Mouse (Mus musculus) forebrain, embryonic 16.5 days (tissue): Measurements from ENCODE around the gene St8sia1. TPM values are rescaled to one million over a fixed set of nuclear protein-coding genes. Genes with fewer than 3 reads are reported as not detected.
A peak's percentile ranks its signal among the peaks of the same experiment; 100 is the strongest.

Source experiments
- ATAC-seq: fragments of 200-750 bp; cut with Nextera tagmentation; 2 replicates; pipeline ENCODE4 v1.8.0; 2017; ENCODE audit warnings: mild to moderate bottlenecking, moderate library complexity
- H3K27ac ChIP-seq: fragments of 300-500 bp; sonication (generic); 2 replicates; pipeline ENCODE4 v1.5.1; 2014; ENCODE audit warnings: low read length, control low read depth
- H3K27me3 ChIP-seq: fragments of 300-500 bp; sonication (generic); replicated peaks from 2 replicates; pipeline ENCODE4 v1.6.1; 2014; ENCODE audit warnings: low read length; ENCODE audit not compliant: control insufficient read depth, insufficient read depth
- H3K36me3 ChIP-seq: fragments of 300-500 bp; sonication (generic); 2 replicates; pipeline ENCODE4 v1.6.1; 2014; ENCODE audit not compliant: control insufficient read depth, insufficient read depth
- H3K4me1 ChIP-seq: fragments of 300-500 bp; sonication (generic); replicated peaks from 2 replicates; pipeline ENCODE4 v1.6.1; 2014; ENCODE audit warnings: low read length; ENCODE audit not compliant: control insufficient read depth, insufficient read depth
- H3K4me2 ChIP-seq: fragments of 300-500 bp; sonication (generic); 2 replicates; pipeline ENCODE4 v1.6.1; 2014; ENCODE audit warnings: mild to moderate bottlenecking, low read length, control low read depth
- H3K4me3 ChIP-seq: fragments of 300-500 bp; sonication (generic); replicated peaks from 2 replicates; pipeline ENCODE4 v1.5.1; 2014; ENCODE audit warnings: mild to moderate bottlenecking, low read length, control low read depth
- H3K9ac ChIP-seq: fragments of 300-500 bp; sonication (generic); replicated peaks from 2 replicates; pipeline ENCODE4 v1.6.1; 2014; ENCODE audit warnings: low read depth, low read length, control low read depth
- H3K9me3 ChIP-seq: fragments of 300-500 bp; sonication (generic); 2 replicates; pipeline ENCODE4 v1.6.1; 2016; ENCODE audit warnings: low read length; ENCODE audit not compliant: control insufficient read depth
- WGBS: fragments of 180-500 bp; shearing (Covaris S2); extraction: QIAGEN DNeasy Blood & Tissue Kit; methylation state at CpG from one replicate; pipeline ENCODE4 v1.1.7; 2014; 5-methylcytosine and 5-hydroxymethylcytosine counted together
- polyA plus RNA-seq: library from polyadenylated mRNA; unstranded; fragments of >200 nt; fragmentation: Nextera tagmentation; extraction: Ambion mirVana; gene quantifications from 2 replicates; pipeline ENCODE4 v1.2.1, GENCODE M21; 2015

The St8sia1 gene
- polyA plus RNA-seq, 1 experiment from 2014 or later: 6.4 TPM

GRCm38 (mm10) chr6:142920901-142921300 lies 43.4 kb downstream of the St8sia1 start:
- peak; percentile 42; the same call in 1 of the 2 replicates for ATAC-seq
- Histone ChIP-seq H3K4me1 (no peaks in the 10 kb centered on the region; the same call in 1 of the 2 replicates), H3K36me3 (no peaks in the 10 kb centered on the region), H3K9me3 (no peaks in the 10 kb centered on the region), H3K4me3 (no peak overlapping the region), H3K27ac (no peak overlapping the region), H3K4me2 (no peak overlapping the region), H3K9ac (no peak overlapping the region), H3K27me3 (no peaks in the 10 kb centered on the region)
- WGBS: 27% methylated on average over 5 of the region's 5 CpGs

DNA sequence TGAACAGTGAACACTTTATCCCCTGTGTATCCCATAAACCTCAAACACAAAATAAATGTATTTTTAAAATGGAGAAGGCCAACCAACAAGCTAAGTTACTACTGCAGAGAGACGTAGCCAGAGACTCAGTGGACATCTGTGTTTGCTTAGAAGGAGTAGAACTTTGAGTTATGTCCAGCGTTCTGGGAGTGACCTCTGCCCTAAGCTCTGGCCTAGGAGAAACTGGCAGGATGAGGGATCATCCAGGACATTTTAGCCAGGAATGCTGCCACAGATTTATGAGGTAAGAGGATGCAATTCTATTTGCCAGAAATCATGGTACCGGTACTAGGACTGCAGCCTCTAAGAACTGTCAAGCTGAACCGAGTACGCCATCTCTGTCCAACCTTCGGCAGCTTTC lies 45.6 kb downstream of the St8sia1 start:
- no peaks in the 10 kb centered on the region for H3K4me1 ChIP-seq
- H3K9ac ChIP-seq: no peak overlapping the region
- no peaks in the 10 kb centered on the region for H3K27me3 ChIP-seq
- no peak overlapping the region for H3K27ac ChIP-seq
- ATAC-seq: no peak
- H3K4me2 ChIP-seq: no peak overlapping the region
- H3K4me3 ChIP-seq: no peak overlapping the region
- no peaks in the 10 kb centered on the region for H3K9me3 ChIP-seq
- 89% methylated on average over 6 of the region's 6 CpGs for WGBS
- H3K36me3 ChIP-seq: no peaks in the 10 kb centered on the region

DNA sequence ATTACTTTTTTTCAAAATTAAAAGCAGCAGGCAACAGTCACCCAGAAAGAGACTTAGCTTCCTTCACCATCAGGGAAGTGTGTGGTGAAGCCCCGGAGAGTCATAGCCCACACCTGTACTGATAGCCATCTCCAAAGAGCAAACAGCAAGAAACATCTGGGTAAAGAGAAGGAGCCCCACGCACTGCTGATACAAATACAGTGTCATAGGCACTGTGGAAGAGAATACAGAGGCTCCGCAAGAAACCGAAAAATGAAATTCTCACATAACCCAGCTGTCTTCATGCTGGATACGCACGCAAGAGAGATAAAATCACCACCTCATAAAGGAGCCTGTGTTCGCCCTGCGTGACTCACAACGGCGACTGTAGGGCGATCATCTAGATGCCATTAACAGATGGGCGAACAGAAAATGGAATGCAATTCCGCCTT lies 46.8 kb downstream of the St8sia1 start:
- H3K4me3 ChIP-seq: no peak overlapping the region
- H3K9me3 ChIP-seq: no peaks in the 10 kb centered on the region
- H3K4me2 ChIP-seq: no peak overlapping the region
- H3K27ac ChIP-seq: no peak overlapping the region
- ATAC-seq: no peak
- no peaks in the 10 kb centered on the region for H3K27me3 ChIP-seq
- WGBS: 85% methylated on average over 13 of the region's 13 CpGs
- no peaks in the 10 kb centered on the region for H3K4me1 ChIP-seq
- no peak overlapping the region for H3K9ac ChIP-seq
- no peaks in the 10 kb centered on the region for H3K36me3 ChIP-seq

GRCm38 (mm10) chr6:142916271-142916941 lies 47.8 kb downstream of the St8sia1 start:
- Histone ChIP-seq H3K4me2 (no peak overlapping the region), H3K9ac (no peak overlapping the region), H3K27me3 (no peaks in the 10 kb centered on the region), H3K36me3 (no peaks in the 10 kb centered on the region), H3K4me3 (no peak overlapping the region), H3K9me3 (no peaks in the 10 kb centered on the region), H3K4me1 (no peaks in the 10 kb centered on the region), H3K27ac (no peak overlapping the region)
- WGBS: 83% methylated on average over 11 of the region's 11 CpGs
- no peak for ATAC-seq

- Histone ChIP-seq H3K36me3 (no peaks in the 10 kb centered on the region), H3K4me3 (no peak overlapping the region), H3K9ac (no peak overlapping the region), H3K27me3 (no peaks in the 10 kb centered on the region), H3K9me3 (no peaks in the 10 kb centered on the region), H3K4me1 (no peaks in the 10 kb centered on the region), H3K27ac (no peak overlapping the region), H3K4me2 (no peak overlapping the region)
- WGBS: 80% methylated on average over 5 of the region's 5 CpGs
- ATAC-seq: 0 out of 2 replicates have a peak, but pooled peaks have one; percentile 12
Measured at GRCm38 (mm10) chr6:142915464-142915863, 48.8 kb downstream of the St8sia1 start.

- 92% methylated on average over 10 of the region's 10 CpGs for WGBS
- no peaks in the 10 kb centered on the region for H3K36me3 ChIP-seq
- H3K9me3 ChIP-seq: no peaks in the 10 kb centered on the region
- peaks cover 2% of the 10 kb centered on the region; the same call in 1 of the 2 replicates for H3K4me1 ChIP-seq
- no peak overlapping the region for H3K4me2 ChIP-seq
- no peaks in the 10 kb centered on the region for H3K27me3 ChIP-seq
- no peak overlapping the region for H3K9ac ChIP-seq
- H3K27ac ChIP-seq: no peak overlapping the region
- ATAC-seq: no peak
- no peak overlapping the region for H3K4me3 ChIP-seq
Measured at GRCm38 (mm10) chr6:142914676-142915075, 49.6 kb downstream of the St8sia1 start.

GRCm38 (mm10) chr6:142911263-142911662 lies 53.0 kb downstream of the St8sia1 start:
- Histone ChIP-seq H3K9ac (no peak overlapping the region), H3K27ac (no peak overlapping the region), H3K4me1 (peaks cover 3% of the 10 kb centered on the region; the same call in 1 of the 2 replicates), H3K4me3 (no peak overlapping the region), H3K27me3 (no peaks in the 10 kb centered on the region), H3K4me2 (no peak overlapping the region), H3K9me3 (no peaks in the 10 kb centered on the region), H3K36me3 (no peaks in the 10 kb centered on the region)
- WGBS: 99% methylated on average over 3 of the region's 3 CpGs
- ATAC-seq: no peak

DNA sequence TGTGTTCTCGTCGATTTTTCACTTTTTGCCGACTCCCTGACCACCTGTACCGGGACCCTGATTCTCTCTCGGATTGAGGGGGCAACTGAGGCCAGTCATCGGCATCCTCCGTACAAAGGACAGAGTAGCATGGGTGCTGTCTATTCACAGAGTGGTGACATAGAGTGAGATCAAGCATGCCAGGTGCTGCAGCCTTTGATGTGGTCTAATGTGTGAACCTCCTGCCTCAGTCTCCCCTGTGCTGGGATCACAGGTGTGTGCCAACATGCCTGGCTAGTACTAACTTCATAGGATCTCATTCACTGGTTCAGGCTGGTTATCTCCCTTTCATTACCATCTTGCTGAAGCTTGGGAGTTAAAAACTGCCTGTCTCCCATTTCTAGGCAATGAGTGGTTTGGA lies 53.5 kb downstream of the St8sia1 start:
- H3K9me3 ChIP-seq: no peaks in the 10 kb centered on the region
- H3K4me3 ChIP-seq: no peak overlapping the region
- H3K9ac ChIP-seq: no peak overlapping the region
- no peak for ATAC-seq
- H3K36me3 ChIP-seq: no peaks in the 10 kb centered on the region
- H3K27ac ChIP-seq: no peak overlapping the region
- no peaks in the 10 kb centered on the region for H3K27me3 ChIP-seq
- H3K4me1 ChIP-seq: peaks cover 3% of the 10 kb centered on the region; the same call in 1 of the 2 replicates
- no peak overlapping the region for H3K4me2 ChIP-seq
- 98% methylated on average over 7 of the region's 7 CpGs for WGBS

DNA sequence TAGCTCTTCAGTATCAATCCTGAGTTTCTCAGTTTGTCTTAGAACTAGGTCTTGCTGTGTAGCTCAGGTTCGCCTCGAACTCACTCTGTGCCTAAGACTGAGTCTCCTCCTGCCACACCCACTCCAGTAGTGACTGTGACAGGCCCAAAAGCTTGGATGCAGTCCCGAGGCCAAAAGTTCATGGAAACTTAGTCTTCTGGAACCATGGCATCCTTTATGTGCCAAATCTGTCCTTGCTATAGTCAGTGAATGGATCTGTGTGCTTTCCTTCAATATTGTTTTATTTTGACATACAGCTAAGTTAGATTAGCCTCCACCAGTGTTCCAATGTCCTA lies 54.5 kb downstream of the St8sia1 start:
- no peak overlapping the region for H3K9ac ChIP-seq
- H3K4me2 ChIP-seq: no peak overlapping the region
- 92% methylated on average over 3 of the region's 3 CpGs for WGBS
- no peak for ATAC-seq
- no peaks in the 10 kb centered on the region for H3K9me3 ChIP-seq
- H3K27me3 ChIP-seq: no peaks in the 10 kb centered on the region
- H3K4me3 ChIP-seq: no peak overlapping the region
- no peaks in the 10 kb centered on the region for H3K36me3 ChIP-seq
- peaks cover 3% of the 10 kb centered on the region; the same call in 1 of the 2 replicates for H3K4me1 ChIP-seq
- H3K27ac ChIP-seq: peak overlapping the region; percentile 28; the same call in 1 of the 2 replicates
